Mouse (Mus musculus): Measurements from ENCODE around the gene Fgd2. TPM values are rescaled to one million over a fixed set of nuclear protein-coding genes. Genes with fewer than 3 reads are reported as not detected.

The Fgd2 gene
- polyA plus RNA-seq, 1 experiment from 2014 or later: 4.2 TPM

DNA sequence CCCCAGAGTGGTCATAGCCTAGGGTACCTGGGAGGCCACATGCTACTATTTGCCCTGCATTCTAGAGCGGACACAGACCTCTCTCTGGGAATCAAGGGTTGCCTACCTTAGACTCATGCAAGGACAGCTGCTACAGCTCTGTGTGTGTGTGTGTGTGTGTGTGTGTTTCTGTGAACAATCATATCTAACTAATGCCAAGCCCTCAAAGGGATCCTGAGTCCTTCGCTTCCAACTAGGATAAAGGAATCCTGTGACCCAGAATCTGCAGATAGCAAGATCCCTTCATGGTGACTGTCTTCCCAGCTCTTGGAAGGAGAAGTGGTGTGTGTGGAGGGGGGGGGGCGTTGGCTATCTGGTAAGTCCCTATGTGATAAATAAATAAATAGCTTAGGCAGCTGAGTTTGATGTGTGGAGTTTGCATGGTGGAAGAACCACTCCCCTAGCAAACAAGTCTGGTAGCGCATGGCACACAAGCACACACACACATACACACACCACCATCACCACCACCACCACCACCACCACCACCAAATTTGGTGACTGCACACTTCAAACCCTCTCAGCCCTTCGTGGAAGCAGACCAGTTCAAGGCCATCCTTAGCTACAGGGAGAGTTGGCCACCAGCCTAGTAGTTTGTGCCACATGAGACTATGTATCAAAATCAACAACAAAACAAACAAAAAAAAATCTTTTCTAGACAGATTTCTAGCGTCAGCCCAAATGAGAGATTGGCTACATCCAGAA is 35.5 kb downstream of the Fgd2 start:
- 61% methylated on average over 6 of the region's 6 CpGs for WGBS
- H3K36me3 ChIP-seq: no peaks in the 10 kb centered on the region
- peaks cover 30% of the 10 kb centered on the region for H3K4me1 ChIP-seq (replicated peaks)
- no peak overlapping the region for H3K9ac ChIP-seq
- ATAC-seq (ENCODE audit: low read depth): no peak
- H3K4me3 ChIP-seq: no peak overlapping the region
- H3K27me3 ChIP-seq: no peaks in the 10 kb centered on the region
- no peak overlapping the region for H3K4me2 ChIP-seq
- no peaks in the 10 kb centered on the region for H3K9me3 ChIP-seq
- no peak overlapping the region for H3K27ac ChIP-seq (replicated peaks)

GRCm38 (mm10) chr17:29396821-29397242 is 36.1 kb downstream of the Fgd2 start:
- H3K27me3 ChIP-seq: no peaks in the 10 kb centered on the region
- H3K9me3 ChIP-seq: no peaks in the 10 kb centered on the region
- 19% methylated on average over 6 of the region's 6 CpGs for WGBS
- no peak overlapping the region for H3K27ac ChIP-seq (replicated peaks)
- H3K36me3 ChIP-seq: no peaks in the 10 kb centered on the region
- H3K4me3 ChIP-seq: no peak overlapping the region
- ATAC-seq (ENCODE audit: low read depth): peak; percentile 73
- no peak overlapping the region for H3K9ac ChIP-seq
- peak overlapping the region; percentile 57; the same call in 1 of the 2 replicates for H3K4me2 ChIP-seq
- peaks cover 30% of the 10 kb centered on the region for H3K4me1 ChIP-seq (replicated peaks)

DNA sequence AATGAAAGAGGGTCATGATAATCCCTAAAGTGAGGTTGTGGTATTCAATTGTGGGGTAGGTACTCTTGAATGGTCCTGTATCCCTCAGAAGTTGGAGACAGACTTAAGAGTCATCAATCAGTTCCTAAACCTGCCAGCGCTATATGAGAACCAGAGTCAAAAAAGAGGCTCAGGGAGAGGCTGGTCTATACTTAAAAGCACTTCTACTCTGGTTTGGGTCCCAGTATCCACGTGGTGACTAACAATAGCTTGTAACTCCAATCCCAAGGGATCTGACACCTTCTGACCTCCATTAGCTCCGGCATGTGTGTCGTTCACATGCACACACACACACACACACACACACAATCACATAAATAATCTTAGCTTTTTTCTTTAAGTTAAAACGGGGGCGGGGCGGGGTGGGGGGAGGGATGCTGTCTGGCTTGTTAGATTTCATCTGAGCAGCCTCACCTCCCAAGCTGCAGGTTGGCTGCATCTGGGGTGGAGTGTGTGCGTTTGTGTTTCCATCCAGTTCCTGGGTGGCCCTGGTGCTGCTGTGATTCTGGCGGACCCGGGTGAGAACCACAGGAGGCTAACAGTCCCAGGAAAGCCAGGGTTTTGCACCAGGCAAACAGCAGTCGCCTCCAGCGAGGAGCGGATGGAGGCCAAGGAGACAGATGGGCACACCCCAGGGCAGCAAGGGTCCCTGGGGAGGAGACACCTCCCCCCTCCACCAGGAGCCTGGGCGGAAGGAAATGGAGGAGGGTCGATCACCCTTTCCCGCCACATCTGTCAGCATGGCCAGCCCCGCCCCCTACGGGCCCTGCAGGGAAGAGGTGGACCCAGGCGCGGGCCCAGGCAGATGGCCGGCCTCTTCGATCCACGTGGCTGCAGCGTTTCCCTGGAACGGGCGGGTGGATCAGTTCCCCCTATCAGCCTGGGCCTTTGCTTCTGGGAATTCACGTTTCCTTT is 37.0 kb downstream of the Fgd2 start:
- Histone ChIP-seq H3K9me3 (no peaks in the 10 kb centered on the region), H3K4me1 (replicated peaks) (peaks cover 30% of the 10 kb centered on the region), H3K27me3 (no peaks in the 10 kb centered on the region), H3K4me2 (peak overlapping the region; percentile 57), H3K27ac (replicated peaks) (peak overlapping the region; percentile 52), H3K36me3 (no peaks in the 10 kb centered on the region), H3K4me3 (peak overlapping the region; percentile 23), H3K9ac (peak overlapping the region; percentile 62)
- peak; percentile 57 for ATAC-seq (ENCODE audit: low read depth)
- WGBS: 3% methylated on average over 26 of the region's 27 CpGs

DNA sequence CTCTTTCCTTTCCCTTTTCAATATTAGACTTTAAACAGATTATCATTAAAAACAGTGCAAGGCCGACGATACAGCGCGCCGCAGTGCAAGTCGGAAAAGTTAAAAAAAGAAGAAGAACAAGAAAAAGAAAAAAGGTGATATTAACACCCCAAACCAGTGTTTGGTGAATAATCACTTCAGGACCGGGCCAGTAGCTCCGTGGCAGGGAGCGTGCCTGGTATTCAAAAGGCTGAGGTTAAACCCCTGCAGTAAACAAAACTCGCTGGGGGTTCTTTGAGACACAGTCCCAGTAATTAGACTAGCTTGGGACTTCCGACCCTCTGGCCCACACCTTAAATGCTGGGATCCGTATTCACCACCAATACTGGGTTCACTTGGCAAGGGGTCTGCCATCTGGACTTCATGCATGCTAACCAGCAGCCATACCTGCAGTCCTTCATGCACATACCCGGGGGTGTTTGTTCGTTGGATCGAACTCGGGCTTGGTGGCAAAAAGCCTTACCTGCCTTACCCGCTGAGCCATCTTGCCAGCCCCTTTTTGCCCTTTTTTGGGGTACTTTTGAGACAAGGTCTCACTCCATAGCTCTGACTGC is 37.8 kb downstream of the Fgd2 start:
- no peaks in the 10 kb centered on the region for H3K36me3 ChIP-seq

GRCm38 (mm10) chr17:29399241-29399910 is 38.7 kb downstream of the Fgd2 start:
- Histone ChIP-seq H3K36me3 (no peaks in the 10 kb centered on the region), H3K9ac (peak overlapping the region; percentile 9; the same call in 1 of the 2 replicates), H3K27ac (replicated peaks) (no peak overlapping the region), H3K9me3 (no peaks in the 10 kb centered on the region), H3K4me1 (replicated peaks) (peaks cover 30% of the 10 kb centered on the region), H3K4me2 (no peak overlapping the region), H3K27me3 (no peaks in the 10 kb centered on the region), H3K4me3 (no peak overlapping the region)
- ATAC-seq (ENCODE audit: low read depth): no peak
- WGBS: 38% methylated on average over 14 of the region's 14 CpGs

More for the DNA sequence above, 37.8 kb downstream of the Fgd2 start:
- Histone ChIP-seq H3K9ac (peak overlapping the region; percentile 62), H3K27ac (replicated peaks) (peak overlapping the region; percentile 52), H3K27me3 (no peaks in the 10 kb centered on the region), H3K4me1 (replicated peaks) (peaks cover 30% of the 10 kb centered on the region), H3K4me3 (peak overlapping the region; percentile 23), H3K9me3 (no peaks in the 10 kb centered on the region), H3K4me2 (peak overlapping the region; percentile 57)
- WGBS: 10% methylated on average over 17 of the region's 17 CpGs
- no peak for ATAC-seq (ENCODE audit: low read depth)

GRCm38 (mm10) chr17:29400044-29400443 is 39.3 kb downstream of the Fgd2 start:
- Histone ChIP-seq H3K4me2 (no peak overlapping the region), H3K27me3 (no peaks in the 10 kb centered on the region), H3K27ac (replicated peaks) (no peak overlapping the region), H3K36me3 (no peaks in the 10 kb centered on the region), H3K4me1 (replicated peaks) (peaks cover 30% of the 10 kb centered on the region), H3K9me3 (no peaks in the 10 kb centered on the region), H3K4me3 (no peak overlapping the region), H3K9ac (no peak overlapping the region)
- 78% methylated on average over 5 of the region's 5 CpGs for WGBS
- ATAC-seq (ENCODE audit: low read depth): no peak

DNA sequence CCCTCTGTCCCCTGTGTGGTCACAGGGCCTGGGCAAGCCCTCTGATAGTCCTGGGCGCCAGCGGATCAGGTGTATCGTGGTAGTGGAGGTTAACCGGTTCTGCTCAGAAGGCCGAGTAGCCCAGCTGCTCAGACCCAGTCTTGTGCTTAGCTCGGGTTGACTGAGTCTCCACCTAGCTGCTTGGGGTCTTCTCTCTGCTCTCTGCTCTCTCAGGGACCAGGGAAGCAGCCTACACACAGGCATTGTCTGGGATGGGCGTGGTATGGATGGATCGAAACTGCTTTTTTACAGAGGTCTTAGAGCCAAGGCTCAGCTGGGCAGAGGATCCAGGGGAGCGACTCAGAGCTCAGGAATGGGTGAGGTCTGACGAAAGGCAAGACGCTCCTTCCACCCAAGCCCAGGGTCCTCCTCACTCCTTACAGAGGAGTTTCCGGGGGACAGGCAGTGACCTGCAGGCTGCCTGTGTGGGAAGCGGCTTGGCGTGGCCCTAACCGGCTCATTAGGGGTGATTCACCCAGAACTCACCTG is 41.1 kb downstream of the Fgd2 start:
- H3K27ac ChIP-seq (replicated peaks): no peak overlapping the region
- H3K4me3 ChIP-seq: no peak overlapping the region
- H3K4me2 ChIP-seq: no peak overlapping the region
- no peaks in the 10 kb centered on the region for H3K27me3 ChIP-seq
- H3K36me3 ChIP-seq: no peaks in the 10 kb centered on the region
- no peak for ATAC-seq (ENCODE audit: low read depth)
- H3K9me3 ChIP-seq: no peaks in the 10 kb centered on the region
- H3K9ac ChIP-seq: no peak overlapping the region
- WGBS: 68% methylated on average over 15 of the region's 15 CpGs
- H3K4me1 ChIP-seq (replicated peaks): peaks cover 27% of the 10 kb centered on the region

DNA sequence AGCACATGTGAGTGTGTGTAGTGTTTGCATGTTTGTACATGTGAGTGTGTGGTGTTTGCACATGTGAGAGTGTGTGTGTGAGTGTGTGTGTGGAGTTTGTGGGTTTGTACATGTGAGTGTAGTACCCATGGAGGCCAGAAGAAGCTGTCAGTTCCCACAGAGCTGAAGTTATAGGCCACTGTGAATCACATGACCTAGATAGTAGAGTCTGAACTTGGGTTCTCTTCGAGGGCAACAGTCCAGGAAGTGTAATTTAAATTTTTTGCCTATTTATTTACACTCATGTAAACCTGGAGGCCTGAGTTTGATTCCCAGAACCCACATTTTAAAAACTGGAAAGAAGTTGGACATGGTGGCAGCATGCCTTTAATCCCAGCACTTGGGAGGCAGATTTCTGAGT is 42.5 kb downstream of the Fgd2 start:
- 79% methylated on average over 1 of the region's 1 CpGs for WGBS
- ATAC-seq (ENCODE audit: low read depth): no peak
- no peak overlapping the region for H3K4me2 ChIP-seq
- no peak overlapping the region for H3K27ac ChIP-seq (replicated peaks)
- H3K9me3 ChIP-seq: no peaks in the 10 kb centered on the region
- H3K27me3 ChIP-seq: no peaks in the 10 kb centered on the region
- peaks cover 13% of the 10 kb centered on the region for H3K4me1 ChIP-seq (replicated peaks)
- H3K4me3 ChIP-seq: no peak overlapping the region
- H3K36me3 ChIP-seq: no peaks in the 10 kb centered on the region
- H3K9ac ChIP-seq: no peak overlapping the region

DNA sequence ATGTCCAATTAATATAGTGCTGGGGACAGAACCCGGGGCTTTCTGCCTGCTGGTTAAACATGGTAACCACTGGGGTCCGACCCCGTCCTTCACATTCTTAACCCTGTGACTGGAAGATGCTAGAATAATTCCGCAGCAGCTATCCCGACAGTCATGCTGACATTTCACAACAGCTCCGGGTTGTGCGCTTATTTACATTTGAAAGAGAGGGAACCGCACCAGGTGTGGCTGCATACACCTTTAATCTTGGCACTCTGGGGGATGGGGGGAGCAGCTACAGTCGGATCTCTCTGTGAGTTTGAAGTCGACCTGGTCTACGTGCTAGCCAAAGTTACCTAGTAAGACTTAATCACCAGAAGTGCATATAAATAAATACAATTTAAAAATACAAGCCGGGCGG is 44.8 kb downstream of the Fgd2 start:
- no peak for ATAC-seq (ENCODE audit: low read depth)

DNA sequence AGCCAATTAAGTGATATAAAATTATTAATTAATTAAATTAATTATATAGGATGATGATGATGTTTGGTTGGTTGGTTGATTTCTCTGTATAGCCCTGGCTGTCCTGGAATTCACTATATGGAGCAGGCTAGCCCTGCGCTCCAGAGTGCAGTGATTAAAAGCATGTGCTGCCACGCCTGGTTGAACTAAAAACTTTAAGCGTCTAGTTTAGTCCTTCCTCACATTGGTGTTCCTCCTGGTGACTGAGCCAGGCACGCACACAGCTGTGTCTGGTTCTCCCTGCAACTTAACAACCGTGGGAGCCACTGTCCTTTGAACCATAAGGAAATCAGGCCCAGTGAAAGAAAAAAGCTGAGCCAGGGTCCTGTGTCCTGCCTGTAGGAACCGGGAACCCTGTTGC is 45.4 kb downstream of the Fgd2 start:
- no peaks in the 10 kb centered on the region for H3K4me1 ChIP-seq (replicated peaks)
- no peaks in the 10 kb centered on the region for H3K9me3 ChIP-seq
- H3K27ac ChIP-seq (replicated peaks): no peak overlapping the region
- ATAC-seq (ENCODE audit: low read depth): no peak
- WGBS: 33% methylated on average over 6 of the region's 6 CpGs
- H3K9ac ChIP-seq: no peak overlapping the region
- H3K4me2 ChIP-seq: no peak overlapping the region
- H3K4me3 ChIP-seq: no peak overlapping the region
- no peaks in the 10 kb centered on the region for H3K36me3 ChIP-seq
- H3K27me3 ChIP-seq: no peaks in the 10 kb centered on the region

More for the DNA sequence above, 44.8 kb downstream of the Fgd2 start:
- H3K4me3 ChIP-seq: no peak overlapping the region
- no peak overlapping the region for H3K4me2 ChIP-seq
- WGBS: 56% methylated on average over 13 of the region's 13 CpGs
- no peak overlapping the region for H3K9ac ChIP-seq
- no peaks in the 10 kb centered on the region for H3K4me1 ChIP-seq (replicated peaks)
- no peaks in the 10 kb centered on the region for H3K9me3 ChIP-seq
- H3K27ac ChIP-seq (replicated peaks): no peak overlapping the region
- H3K36me3 ChIP-seq: no peaks in the 10 kb centered on the region
- H3K27me3 ChIP-seq: no peaks in the 10 kb centered on the region

DNA sequence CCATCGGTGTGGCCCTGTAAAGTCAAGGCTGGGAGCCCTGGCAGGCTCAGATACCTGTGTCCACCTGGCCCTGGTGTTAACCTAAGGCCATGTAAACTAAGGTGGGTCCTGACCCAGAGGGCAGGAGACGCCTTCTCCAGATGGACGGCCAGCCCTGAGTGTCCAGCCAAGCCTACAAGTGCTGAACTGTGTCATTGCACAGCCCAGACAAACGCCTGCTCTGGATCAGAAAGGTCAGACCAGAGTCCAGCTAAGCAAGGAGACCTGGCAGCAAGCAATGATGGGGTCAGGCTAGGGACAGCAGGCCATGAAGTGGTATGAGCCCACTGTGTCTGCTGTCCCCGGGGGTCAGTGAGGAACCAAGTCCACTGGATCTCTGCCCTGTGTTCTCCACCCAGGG is 46.7 kb downstream of the Fgd2 start:
- Histone ChIP-seq H3K9ac (no peak overlapping the region), H3K27ac (replicated peaks) (no peak overlapping the region), H3K4me3 (no peak overlapping the region), H3K9me3 (no peaks in the 10 kb centered on the region), H3K36me3 (no peaks in the 10 kb centered on the region), H3K4me1 (replicated peaks) (no peaks in the 10 kb centered on the region), H3K4me2 (no peak overlapping the region), H3K27me3 (no peaks in the 10 kb centered on the region)
- whole genome bisulfite sequencing: 88% methylated on average over 5 of the region's 5 CpGs
- no peak for ATAC-seq (ENCODE audit: low read depth)
